ENCODE assay signal across 16 mouse cellular contexts in genomic region chr13:24131319-24131718, GRCm38 (mm10).
"Had no signal": no experiment of that assay in that cellular context is flagged by ENCODE, and none has a peak within 500 bp of the region (broad histone marks: within the 10 kb centered on the region; RNA-seq: fewer than 3 reads in every experiment).

No protein-coding gene starts in this region.

- H3K4me3 ChIP-seq: lung, embryonic 15.5 days; megakaryocyte, embryonic 14.5 days; midbrain, embryonic 13.5 days; midbrain, embryonic 15.5 days; neural tube, embryonic 12.5 days; stomach, embryonic 15.5 days had no signal

- ATAC-seq: lung, postnatal 0 days; midbrain, embryonic 13.5 days; midbrain, embryonic 15.5 days had no signal

- H3K27ac ChIP-seq: lung, embryonic 15.5 days; macrophage; midbrain, embryonic 13.5 days; midbrain, embryonic 15.5 days; neural tube, embryonic 12.5 days; stomach, embryonic 15.5 days; stomach, postnatal 0 days had no signal

- H3K36me3 ChIP-seq: lung, embryonic 15.5 days; midbrain, embryonic 13.5 days; midbrain, embryonic 15.5 days; neural tube, embryonic 12.5 days; stomach, embryonic 15.5 days had no signal

- H3K27me3 ChIP-seq: lung, embryonic 15.5 days; midbrain, embryonic 13.5 days; midbrain, embryonic 15.5 days; neural tube, embryonic 12.5 days; stomach, embryonic 15.5 days had no signal

- H3K4me1 ChIP-seq: megakaryocyte, embryonic 14.5 days had no signal

- DNase-seq: lung, adult 2 months; lung, postnatal 14 days; right cerebral cortex, postnatal 14 days; thymus, adult 2 months; thymus, postnatal 25 days; thymus, postnatal 4 days had no signal

- H3K9me3 ChIP-seq: lung, embryonic 15.5 days; megakaryocyte, embryonic 14.5 days; midbrain, embryonic 13.5 days; midbrain, embryonic 15.5 days; neural tube, embryonic 12.5 days; stomach, embryonic 15.5 days had no signal

- H3K4me2 ChIP-seq: lung, embryonic 15.5 days; midbrain, embryonic 11.5 days; midbrain, embryonic 13.5 days; midbrain, embryonic 15.5 days; neural tube, embryonic 12.5 days; stomach, embryonic 15.5 days had no signal

- H3K9ac ChIP-seq: lung, embryonic 15.5 days; midbrain, embryonic 13.5 days; midbrain, embryonic 15.5 days; neural tube, embryonic 12.5 days; stomach, embryonic 15.5 days had no signal
